Mouse (Mus musculus) heart, adult 2 months (tissue): ENCODE measurements around the gene Plpp4. TPM values are rescaled to one million over a fixed set of nuclear protein-coding genes. Genes with fewer than 3 reads are reported as not detected.
A peak's percentile ranks its signal among the peaks of the same experiment; 100 is the strongest.

Experiments
- DNase-seq, 2 experiments: peaks; one replicate each; pipeline ENCODE4 v3.0.0; 2021
- H3K27ac ChIP-seq: fragments of 200-600 bp; 2 replicates; pipeline ENCODE4 v1.8.1; 2022
- H3K27me3 ChIP-seq: fragments of 200-500 bp; 2 replicates; pipeline ENCODE4 v1.6.1; 2012; ENCODE audit warnings: mild to moderate bottlenecking, low read length, inconsistent platforms, mixed read lengths; ENCODE audit not compliant: control insufficient read depth, insufficient read depth
- H3K36me3 ChIP-seq: fragments of 200-500 bp; 2 replicates; pipeline ENCODE4 v1.6.1; 2012; ENCODE audit warnings: low read length, inconsistent platforms; ENCODE audit not compliant: control insufficient read depth, insufficient read depth
- H3K4me1 ChIP-seq: fragments of 200-500 bp; 2 replicates; pipeline ENCODE4 v1.6.1; 2011; ENCODE audit warnings: low read length; ENCODE audit not compliant: control insufficient read depth, insufficient read depth
- H3K4me3 ChIP-seq: fragments of 200-600 bp; 2 replicates; pipeline ENCODE4 v1.8.1; 2022
- H3K79me2 ChIP-seq: fragments of 200-500 bp; replicated peaks from 2 replicates; pipeline ENCODE4 v1.6.1; 2012; ENCODE audit warnings: mild to moderate bottlenecking, inconsistent platforms, low read length, moderate library complexity, mixed read lengths; ENCODE audit not compliant: control insufficient read depth, insufficient read depth
- H3K9ac ChIP-seq: fragments of 200-500 bp; 2 replicates; pipeline ENCODE4 v1.6.1; 2012; ENCODE audit warnings: low read depth, mild to moderate bottlenecking, control low read depth, inconsistent platforms, low read length, mixed read lengths
- CTCF ChIP-seq: fragments of 200-600 bp; IDR thresholded peaks from 2 replicates; pipeline ENCODE4 v1.8.1; 2022; ENCODE audit warnings: antibody characterized with exemption, mild to moderate bottlenecking, moderate library complexity
- EP300 ChIP-seq: fragments of 200-500 bp; IDR thresholded peaks from 2 replicates; pipeline ENCODE4 v1.6.1; 2011; ENCODE audit warnings: low read depth, low read length, control low read depth; ENCODE audit not compliant: insufficient read depth
- POLR2A ChIP-seq: fragments of 200-500 bp; IDR thresholded peaks from 2 replicates; pipeline ENCODE4 v1.6.1; 2011; ENCODE audit warnings: mild to moderate bottlenecking, low read depth, low read length, control low read depth; ENCODE audit not compliant: insufficient read depth
- WGBS: fragments of 180-500 bp; shearing (Covaris S2); methylation state at CpG from one replicate; pipeline ENCODE4 v1.1.7; 2018; 5-methylcytosine and 5-hydroxymethylcytosine counted together
- intact Hi-C: fragments of 180-260 bp; cut with DNase I; formaldehyde crosslinking; loops from one replicate; pipeline ENCODE4 v1.15.1; 2025
- long read RNA-seq: library from polyadenylated mRNA; stranded (forward); transcript quantifications from one replicate; pipeline ENCODE4 v2.0.0, GENCODE M21; 2021
- polyA plus RNA-seq: library from polyadenylated mRNA; depleted of rRNA; stranded (reverse); fragments of >200 nt; gene quantifications from 2 replicates; pipeline ENCODE4 v1.2.3, GENCODE M21; 2012; rRNA removed
- total RNA-seq, 2 experiments: library from RNA; stranded (reverse); gene quantifications; 2 replicates each; pipeline ENCODE4 v1.2.3; 2021

Gene Plpp4
- total RNA-seq = not detected
- 0.15 TPM in 1 of 2 replicates, not detected in the other for polyA plus RNA-seq
- long read RNA-seq = 0 reads

DNA sequence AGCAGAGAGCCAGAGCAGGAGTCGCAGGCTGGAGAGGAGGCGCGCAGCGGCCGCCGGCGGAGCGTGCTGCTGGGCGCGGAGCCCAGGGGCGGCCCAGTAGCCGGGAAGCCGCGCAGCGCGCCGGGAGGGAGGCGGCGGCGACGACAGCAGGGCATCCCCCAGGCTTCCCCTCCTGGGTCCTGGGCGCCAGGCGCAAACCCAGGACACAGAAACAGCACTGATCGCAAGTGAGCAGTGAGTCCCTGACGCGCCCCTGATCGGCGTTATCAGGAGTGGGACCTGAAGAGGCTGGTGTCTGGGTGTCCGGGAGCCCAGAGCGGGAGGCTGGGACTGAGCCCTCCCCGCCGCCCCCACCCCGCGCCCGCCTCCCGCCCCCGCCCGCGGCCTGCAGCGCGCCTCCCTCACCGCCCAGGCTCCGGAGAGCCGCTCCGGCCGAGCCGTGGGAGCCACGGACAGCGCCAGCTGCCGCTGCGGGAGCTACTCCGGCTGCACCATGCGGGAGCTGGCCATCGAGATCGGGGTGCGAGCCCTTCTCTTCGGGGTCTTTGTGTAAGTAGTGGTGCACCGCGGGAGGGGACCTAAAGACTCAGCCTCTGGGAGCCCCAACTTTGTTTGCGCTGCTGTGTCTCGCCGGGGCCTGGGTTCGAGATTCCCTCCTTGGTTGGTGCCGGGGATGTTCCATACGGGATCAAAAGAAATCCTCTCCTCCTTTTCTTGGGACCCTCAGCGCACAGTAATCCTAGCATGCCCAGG lies at the start of gene Plpp4:
TSS of gene Plpp4 (plus strand) at position 411 of the 753 bp plus-strand sequence.
- Histone ChIP-seq H3K27me3 (0 out of 2 replicates have a peak, but pooled peaks cover 1% of the 10 kb centered on the region), H3K4me3 (no peak within 1 kb of the TSS), H3K36me3 (no peaks in the 10 kb centered on the region), H3K4me1 (no peaks in the 10 kb centered on the region), H3K27ac (no peak within 1 kb of the TSS), H3K79me2 (no peaks in the 10 kb centered on the region), H3K9ac (no peak within 1 kb of the TSS)
- intact Hi-C loops = no loop called here
- peak; percentile 13 to 30 for DNase-seq
- 1% methylated on average over 66 of the region's 66 CpGs for WGBS
- TF ChIP-seq EP300 (no peak), POLR2A (no peak), CTCF (no peak)

GRCm38 (mm10) chr7:129215926-129216543 lies 40.8 kb upstream of the Plpp4 start:
- Histone ChIP-seq H3K36me3 (no peaks in the 10 kb centered on the region), H3K9ac (no peak overlapping the region), H3K27ac (no peak overlapping the region), H3K27me3 (no peaks in the 10 kb centered on the region), H3K4me1 (no peaks in the 10 kb centered on the region), H3K4me3 (no peak overlapping the region), H3K79me2 (no peaks in the 10 kb centered on the region)
- DNase-seq = no peak
- no peak for TF ChIP-seq CTCF
- no peak for TF ChIP-seq EP300
- TF ChIP-seq POLR2A = no peak
- WGBS = 79% methylated on average over 10 of the region's 10 CpGs
- intact Hi-C loops = no loop called here

DNA sequence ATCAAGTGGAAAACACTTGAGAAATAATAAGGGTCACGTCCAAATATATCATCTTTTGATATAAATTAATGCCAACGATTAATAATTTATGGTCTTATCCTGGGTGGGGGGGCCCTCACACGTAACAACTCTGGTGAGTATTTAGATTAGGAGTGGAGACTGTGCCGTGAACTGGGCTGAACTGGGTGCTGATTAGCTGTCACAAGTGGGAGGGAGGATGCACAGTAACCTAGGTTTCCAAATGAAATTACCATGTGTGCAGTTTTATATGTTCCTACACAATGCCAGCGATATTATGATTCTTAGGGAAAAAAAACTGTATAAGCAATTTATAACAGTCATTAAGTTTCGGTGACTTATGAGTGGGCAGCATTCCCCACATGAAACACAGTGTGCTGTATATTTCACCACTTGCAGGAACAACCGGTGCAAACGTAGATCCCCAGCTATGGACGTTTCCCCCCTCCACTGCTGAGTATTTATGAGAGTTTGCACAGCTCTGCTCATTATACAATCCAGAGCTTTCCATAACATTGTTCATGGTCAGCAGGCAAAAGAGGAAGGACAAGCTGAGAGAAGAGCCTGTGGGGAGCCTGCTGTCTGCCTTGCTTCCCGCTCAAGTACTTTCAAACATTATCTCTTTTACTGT lies 40.2 kb upstream of the Plpp4 start:
- WGBS = 78% methylated on average over 10 of the region's 10 CpGs
- no peak overlapping the region for H3K27ac ChIP-seq
- no peak overlapping the region for H3K4me3 ChIP-seq
- no peak for DNase-seq
- no peak overlapping the region for H3K9ac ChIP-seq
- H3K79me2 ChIP-seq = no peaks in the 10 kb centered on the region
- H3K4me1 ChIP-seq = no peaks in the 10 kb centered on the region
- H3K27me3 ChIP-seq = no peaks in the 10 kb centered on the region
- intact Hi-C loops = no loop called here
- TF ChIP-seq EP300 = no peak
- no peak for TF ChIP-seq POLR2A
- no peak for TF ChIP-seq CTCF
- H3K36me3 ChIP-seq = no peaks in the 10 kb centered on the region

DNA sequence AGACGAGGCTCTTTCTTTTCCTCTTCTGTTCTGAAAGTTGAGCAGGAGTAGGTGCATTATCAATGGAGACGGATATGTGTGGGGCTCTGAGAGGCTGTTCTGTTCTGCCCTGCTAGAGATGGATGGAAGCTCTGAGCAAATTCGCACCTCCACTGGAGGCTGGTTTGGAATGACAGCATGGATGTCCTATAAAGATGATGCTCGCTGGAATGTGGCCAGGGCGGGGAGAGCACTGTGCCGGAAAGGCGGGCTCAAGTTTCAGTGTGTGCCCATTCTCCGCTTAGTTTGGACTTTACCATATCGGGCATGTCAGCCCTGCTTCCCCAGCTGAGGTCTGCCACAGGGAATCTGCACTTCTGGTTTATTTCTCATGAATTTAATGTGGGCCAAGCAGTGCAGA lies 35.9 kb upstream of the Plpp4 start:
- Histone ChIP-seq H3K36me3 (no peaks in the 10 kb centered on the region), H3K27me3 (no peaks in the 10 kb centered on the region), H3K27ac (no peak overlapping the region), H3K79me2 (no peaks in the 10 kb centered on the region), H3K9ac (no peak overlapping the region), H3K4me1 (no peaks in the 10 kb centered on the region), H3K4me3 (no peak overlapping the region)
- no peak for DNase-seq
- no peak for TF ChIP-seq EP300
- TF ChIP-seq CTCF = no peak
- no peak for TF ChIP-seq POLR2A
- intact Hi-C loops = no loop called here
- 73% methylated on average over 9 of the region's 9 CpGs for WGBS

DNA sequence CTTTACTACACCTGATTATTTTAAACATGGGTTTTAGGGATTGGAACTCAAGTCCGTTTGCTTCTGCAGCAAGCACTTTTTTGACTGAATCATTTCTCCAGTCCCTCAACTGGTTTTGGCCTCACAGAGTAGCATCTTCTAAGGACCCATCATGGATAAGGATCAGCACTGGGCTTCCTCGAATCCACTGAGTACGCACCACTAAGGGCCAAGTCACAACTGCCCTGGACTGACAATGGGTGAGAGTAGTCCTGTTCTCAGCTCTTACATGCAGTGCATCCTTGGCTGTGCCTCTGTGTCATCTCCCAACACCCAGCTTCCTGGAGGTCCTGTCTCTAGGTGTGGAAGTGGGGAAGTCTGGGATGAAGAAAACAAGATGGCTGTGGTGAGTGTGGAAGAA lies 35.2 kb upstream of the Plpp4 start:
- TF ChIP-seq CTCF (no peak), POLR2A (no peak), EP300 (no peak)
- Histone ChIP-seq H3K9ac (no peak overlapping the region), H3K4me1 (no peaks in the 10 kb centered on the region), H3K27me3 (no peaks in the 10 kb centered on the region), H3K4me3 (no peak overlapping the region), H3K79me2 (no peaks in the 10 kb centered on the region), H3K27ac (no peak overlapping the region), H3K36me3 (no peaks in the 10 kb centered on the region)
- DNase-seq = no peak
- intact Hi-C loops = no loop called here
- 76% methylated on average over 3 of the region's 3 CpGs for WGBS
